1 mouse cellular context compared by ENCODE assay signal in the genomic region with DNA sequence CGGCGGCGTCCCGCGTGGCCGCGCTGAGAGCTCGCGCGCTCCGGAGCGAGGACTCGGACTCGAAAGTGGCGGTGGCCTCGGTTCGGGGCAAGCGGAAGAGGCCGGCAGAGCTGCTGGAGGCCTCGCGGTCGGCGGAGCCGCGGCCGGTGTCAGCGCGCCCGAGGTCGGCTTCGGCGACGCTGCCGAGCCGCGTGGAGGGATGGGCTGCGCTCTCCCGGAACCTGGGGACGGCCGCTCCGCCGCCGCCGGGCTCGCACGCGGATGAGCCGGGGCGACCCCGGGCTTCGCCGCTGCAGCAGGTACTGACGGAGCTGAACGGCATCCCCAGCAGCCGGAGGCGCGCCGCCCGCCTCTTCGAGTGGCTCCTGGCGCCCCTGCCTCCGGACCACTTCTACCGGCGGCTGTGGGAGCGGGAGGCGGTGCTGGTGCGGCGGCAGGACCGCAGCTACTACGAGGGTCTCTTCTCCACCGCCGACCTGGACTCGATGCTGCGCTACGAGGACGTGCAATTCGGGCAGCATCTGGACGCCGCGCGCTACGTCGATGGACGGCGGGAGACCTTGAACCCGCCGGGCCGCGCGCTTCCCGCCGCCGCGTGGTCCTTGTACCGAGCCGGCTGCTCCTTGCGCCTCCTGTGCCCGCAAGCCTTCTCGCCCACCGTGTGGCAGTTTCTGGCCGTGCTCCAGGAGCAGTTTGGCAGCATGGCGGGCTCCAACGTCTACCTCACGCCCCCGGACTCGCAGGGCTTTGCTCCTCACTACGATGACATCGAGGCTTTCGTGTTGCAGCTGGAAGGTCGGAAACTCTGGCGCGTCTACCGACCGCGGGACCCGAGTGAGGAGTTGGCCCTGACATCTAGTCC.
TF ChIP-seq lines count a peak whose summit lies in the region.

No protein-coding gene starts in this region.

TF ChIP-seq in CH12.LX, 34 proteins besides CTCF, POLR2A, EP300 and RAD21:
- TF ChIP-seq POLR2AphosphoS2 (IDR thresholded peaks at IDR 0.05; ENCODE audit: low read depth, low read length) (0 out of 2 replicates have a peak, but pooled peaks have one; percentile 0), ELF1 (IDR thresholded peaks at IDR 0.05; ENCODE audit: low read depth, low read length) (no peak), ZKSCAN1 (IDR thresholded peaks at IDR 0.05; ENCODE audit: borderline replicate concordance, low read depth, low read length) (no peak), TBP (conservative IDR thresholded peaks at IDR 0.05; ENCODE audit: low read depth, low read length) (no peak), MAX (IDR thresholded peaks at IDR 0.05; ENCODE audit: low read length) (no peak; the same call in 1 of the 2 replicates), CHD2 (IDR thresholded peaks at IDR 0.05; ENCODE audit: low read length) (no peak), RCOR1 (conservative IDR thresholded peaks at IDR 0.05; ENCODE audit: low read depth, low read length) (no peak), MYC (IDR thresholded peaks at IDR 0.05; ENCODE audit: low read depth, low read length) (0 out of 2 replicates have a peak, but pooled peaks have one; percentile 21), USF2 (conservative IDR thresholded peaks at IDR 0.05; ENCODE audit: low read depth, low read length) (no peak), USF1 (IDR thresholded peaks at IDR 0.05; ENCODE audit: low read depth, low read length) (no peak), BHLHE40 (IDR thresholded peaks at IDR 0.05; ENCODE audit: low read depth, low read length) (no peak), MXI1 (IDR thresholded peaks at IDR 0.05; ENCODE audit: low read depth, low read length) (peak; percentile 63), IRF4 (IDR thresholded peaks at IDR 0.05; ENCODE audit: low read depth, low read length) (no peak), E2F4 (IDR thresholded peaks at IDR 0.05; ENCODE audit: insufficient replicate concordance, low read depth, low read length) (no peak), HCFC1 (IDR thresholded peaks at IDR 0.05; ENCODE audit: low read depth, low read length) (no peak), MEF2A (IDR thresholded peaks at IDR 0.05; ENCODE audit: borderline replicate concordance, low read depth, low read length) (no peak), PAX5 (IDR thresholded peaks at IDR 0.05; ENCODE audit: low read length) (no peak), CHD1 (IDR thresholded peaks at IDR 0.05; ENCODE audit: low read depth, low read length) (no peak), JUN (IDR thresholded peaks at IDR 0.05; ENCODE audit: insufficient read depth, low read depth, low read length) (no peak), TCF12 (IDR thresholded peaks at IDR 0.05; ENCODE audit: low read depth, low read length) (no peak), UBTF (IDR thresholded peaks at IDR 0.05; ENCODE audit: low read depth, low read length) (peak; percentile 62), NRF1 (IDR thresholded peaks at IDR 0.05; ENCODE audit: low read depth, low read length) (no peak)
